Mouse (Mus musculus) retina, postnatal 7 days (tissue): ENCODE measurements around the gene Ngp.

Experiments used
- DNase-seq: peaks from one replicate; pipeline ENCODE4 v3.0.0-alpha.2; 2012; ENCODE audit warnings: low read depth, low spot score

Ngp gene

GRCm38 (mm10) chr9:110433045-110433444 is 13.5 kb downstream of the Ngp start:
- DNase-seq = no peak

- no peak for DNase-seq
These were observed 16.5 kb downstream of the Ngp start for GRCm38 (mm10) chr9:110436041-110436440.

- no peak for DNase-seq
These were observed 20.5 kb downstream of the Ngp start for GRCm38 (mm10) chr9:110440049-110440448.

GRCm38 (mm10) chr9:110440559-110440958 is 21.0 kb downstream of the Ngp start:
- DNase-seq = no peak

GRCm38 (mm10) chr9:110448356-110448755 is 28.8 kb downstream of the Ngp start:
- no peak for DNase-seq

GRCm38 (mm10) chr9:110448857-110449617 is 29.5 kb downstream of the Ngp start:
- peak; percentile 88 for DNase-seq

DNA sequence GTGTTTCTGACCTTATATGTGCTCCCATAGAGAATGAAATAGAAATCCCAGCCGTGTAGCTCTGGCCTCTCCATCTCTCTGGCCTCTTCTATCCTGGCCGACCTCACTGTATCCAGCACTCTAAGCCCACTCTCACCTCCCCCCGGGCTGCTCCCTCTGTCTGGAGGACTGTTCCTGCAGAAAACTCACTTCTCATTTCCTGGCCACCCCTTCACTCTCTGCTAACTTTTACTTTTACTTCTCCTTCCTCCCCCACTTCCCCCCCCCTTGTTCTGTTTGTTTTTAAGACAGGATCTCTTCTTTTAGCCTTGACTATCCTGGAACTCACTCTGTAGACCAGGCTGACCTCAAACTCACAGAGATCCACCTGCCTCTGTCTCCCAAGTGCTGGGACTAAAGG is 33.0 kb downstream of the Ngp start:
- no peak for DNase-seq

GRCm38 (mm10) chr9:110457926-110458325 is 38.4 kb downstream of the Ngp start:
- DNase-seq = no peak

DNA sequence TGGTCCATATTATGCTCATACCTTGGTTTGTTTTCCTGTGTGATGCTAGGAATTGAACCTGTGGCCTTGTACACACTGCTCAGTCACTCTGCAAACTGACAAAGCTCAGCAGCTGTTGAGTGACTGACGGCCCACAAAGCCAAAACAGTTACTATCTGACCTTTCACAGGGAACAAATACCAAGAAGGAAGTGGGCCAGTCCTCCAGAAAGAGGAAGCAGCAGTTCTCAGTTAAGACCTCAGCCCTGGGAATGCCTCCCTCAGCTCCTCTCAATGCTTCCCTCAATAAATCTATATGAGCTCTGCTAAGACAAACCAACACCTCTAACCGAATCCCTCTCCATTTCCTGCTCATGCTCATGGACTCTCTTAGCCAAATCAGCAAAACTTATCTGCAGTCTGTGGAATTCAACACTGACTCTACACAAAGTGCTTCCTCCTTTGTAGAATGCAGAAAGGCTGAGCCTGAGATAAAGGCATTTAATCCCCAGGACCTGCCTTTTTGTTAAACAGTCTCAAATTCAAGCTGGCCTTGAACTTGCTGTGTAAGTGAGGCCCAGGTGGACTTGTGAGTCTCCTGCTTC is 39.7 kb downstream of the Ngp start:
- DNase-seq = no peak

GRCm38 (mm10) chr9:110460884-110461815 is 41.6 kb downstream of the Ngp start:
- no peak for DNase-seq

DNA sequence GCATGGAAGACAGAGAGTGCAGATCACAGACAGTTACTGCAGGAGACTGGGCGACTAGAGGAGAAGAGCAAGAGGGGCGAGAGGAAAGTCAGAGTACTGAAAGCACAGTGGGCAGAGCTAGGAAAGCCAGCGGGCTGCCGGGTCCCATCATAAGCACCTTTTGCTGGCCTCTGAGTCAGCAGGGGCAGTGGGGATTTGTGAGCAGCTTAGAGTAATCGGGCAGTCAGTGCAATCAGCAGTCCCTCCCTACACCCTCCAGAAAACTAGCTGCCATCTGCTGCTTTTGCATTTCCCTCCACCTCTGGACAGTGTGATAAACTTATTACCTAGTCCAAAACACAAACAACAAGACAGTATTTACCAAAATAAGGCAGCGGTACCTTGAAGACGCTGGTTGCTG is 42.8 kb downstream of the Ngp start:
- peak; percentile 69 for DNase-seq

DNA sequence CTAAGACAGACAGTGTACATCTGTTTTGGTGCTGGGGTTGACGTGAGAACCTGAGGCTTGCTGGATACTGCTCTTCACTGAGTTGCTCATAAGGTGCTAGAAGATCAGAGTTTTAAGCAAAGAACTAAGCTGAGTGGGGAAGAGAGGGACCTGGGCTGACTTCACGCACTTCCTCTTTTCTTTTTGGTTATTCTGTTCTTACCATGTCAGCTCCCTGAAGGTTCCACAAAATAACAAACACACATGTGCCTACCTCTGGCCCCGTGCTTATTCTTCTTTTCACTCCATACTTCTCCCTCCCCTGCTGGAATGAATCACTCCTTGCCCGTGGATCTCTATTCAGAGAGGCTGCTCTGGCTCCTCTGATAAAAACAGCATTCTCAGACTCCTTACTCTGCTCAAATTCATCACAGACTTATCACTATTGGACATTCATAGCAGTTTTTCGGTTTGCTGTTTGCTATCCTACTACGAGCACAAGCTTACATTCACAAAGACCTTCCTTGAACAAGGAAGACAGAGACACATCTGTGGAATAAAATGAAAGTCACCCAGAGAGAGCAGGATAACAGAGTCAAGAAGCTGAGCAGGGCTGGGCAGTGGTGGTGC is 44.5 kb downstream of the Ngp start:
- no peak for DNase-seq

GRCm38 (mm10) chr9:110465336-110465735 is 45.8 kb downstream of the Ngp start:
- no peak for DNase-seq

DNA sequence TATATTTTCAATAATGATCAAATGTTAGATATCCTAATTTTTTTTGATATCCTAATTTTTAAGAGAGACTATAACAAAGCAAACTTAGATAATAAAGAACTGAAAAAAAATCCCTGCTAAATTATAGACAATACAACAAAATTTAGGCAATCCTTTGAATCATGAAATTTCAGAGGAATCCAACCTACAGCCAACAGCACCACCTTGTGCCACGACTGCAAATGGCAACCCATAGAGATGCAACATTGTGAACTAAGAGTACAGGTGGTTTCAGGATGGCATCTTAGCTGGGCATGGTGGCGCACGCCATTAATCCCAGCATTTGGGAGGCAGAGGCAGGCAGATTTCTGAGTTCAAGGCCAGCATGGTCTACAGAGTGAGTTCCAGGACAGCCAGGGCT is 46.6 kb downstream of the Ngp start:
- no peak for DNase-seq
